Mouse (Mus musculus) embryonic facial prominence, embryonic 12.5 days (tissue): Measurements from ENCODE around the gene Osbpl8. TPM values are rescaled to one million over a fixed set of nuclear protein-coding genes. Genes with fewer than 3 reads are reported as not detected.

ENCODE experiments used
- ATAC-seq: fragments of 200-750 bp; cut with Nextera tagmentation; 2 replicates; pipeline ENCODE4 v1.8.0; 2017; ENCODE audit not compliant: insufficient number of reproducible peaks, insufficient read depth, low FRiP score, low TSS enrichment
- H3K27ac ChIP-seq: fragments of 300-500 bp; sonication (generic); 2 replicates; pipeline ENCODE4 v1.5.1; 2016; ENCODE audit warnings: mild to moderate bottlenecking
- H3K27me3 ChIP-seq: fragments of 300-500 bp; sonication (generic); 2 replicates; pipeline ENCODE4 v1.6.1; 2016; ENCODE audit warnings: mild to moderate bottlenecking, moderate library complexity
- H3K36me3 ChIP-seq: fragments of 300-500 bp; sonication (generic); 2 replicates; pipeline ENCODE4 v1.6.1; 2016; ENCODE audit warnings: mild to moderate bottlenecking
- H3K4me1 ChIP-seq: fragments of 300-500 bp; sonication (generic); 2 replicates; pipeline ENCODE4 v1.6.1; 2016
- H3K4me2 ChIP-seq: fragments of 300-500 bp; sonication (generic); replicated peaks from 2 replicates; pipeline ENCODE4 v1.6.1; 2016; ENCODE audit warnings: mild to moderate bottlenecking, moderate library complexity
- H3K4me3 ChIP-seq: fragments of 300-500 bp; sonication (generic); 2 replicates; pipeline ENCODE4 v1.5.1; 2016; ENCODE audit warnings: mild to moderate bottlenecking
- H3K9ac ChIP-seq: fragments of 300-500 bp; sonication (generic); 2 replicates; pipeline ENCODE4 v1.6.1; 2016; ENCODE audit warnings: mild to moderate bottlenecking, moderate library complexity
- H3K9me3 ChIP-seq: fragments of 300-500 bp; sonication (generic); 2 replicates; pipeline ENCODE4 v1.6.1; 2016; ENCODE audit warnings: mild to moderate bottlenecking, moderate library complexity
- WGBS: fragments of 180-500 bp; shearing (Covaris S2); methylation state at CpG from one replicate; pipeline ENCODE4 v1.1.7; 2016; 5-methylcytosine and 5-hydroxymethylcytosine counted together
- polyA plus RNA-seq: library from polyadenylated mRNA; unstranded; fragments of >200 nt; fragmentation: Nextera tagmentation; extraction: Ambion mirVana; gene quantifications from 2 replicates; pipeline ENCODE4 v1.2.1, GENCODE M21; 2016

Gene Osbpl8
- polyA plus RNA-seq, 1 experiment from 2014 or later, result 16.2 TPM

DNA sequence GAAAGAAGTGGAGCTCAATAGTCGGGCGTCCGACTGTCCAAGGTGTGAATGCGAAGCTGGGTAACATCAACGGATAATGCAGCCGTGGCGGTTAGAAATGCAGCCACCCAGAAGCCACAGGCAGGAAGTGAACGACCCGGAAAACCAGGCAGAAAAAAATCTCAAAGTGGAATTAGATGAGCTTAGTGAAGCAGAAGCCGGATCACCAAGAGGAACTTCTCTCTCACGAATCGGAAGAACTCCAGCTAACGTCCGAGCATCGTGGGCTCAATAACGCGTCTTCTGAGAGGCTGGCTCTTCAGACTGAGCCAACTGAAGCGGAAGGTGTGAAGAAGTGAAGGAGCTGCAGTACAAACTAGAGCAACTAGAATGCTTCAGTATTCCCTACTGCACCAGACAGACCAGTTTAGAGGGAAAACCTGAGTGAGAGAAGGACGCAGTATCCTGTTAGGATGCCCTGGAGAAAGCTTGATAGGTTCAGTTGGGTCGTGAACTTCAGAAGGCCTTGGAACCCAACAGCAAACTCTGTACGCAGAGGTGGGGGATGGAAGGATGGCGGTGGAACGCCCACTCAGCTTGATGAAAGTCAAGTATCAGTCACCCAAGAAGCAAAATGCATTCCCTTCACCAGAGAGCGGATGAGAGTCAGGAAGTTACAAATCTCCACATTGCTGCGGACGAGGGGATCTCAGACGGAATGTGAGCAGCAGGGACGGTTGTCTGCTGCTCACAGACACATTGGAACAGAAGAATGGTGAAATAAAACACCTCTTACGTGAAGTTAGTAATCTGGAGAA, 8.0 kb upstream of the Osbpl8 start:
- ATAC-seq, result no peak
- WGBS, result 86% methylated on average over 29 of the region's 29 CpGs
- no peak overlapping the region for H3K9ac ChIP-seq
- no peaks in the 10 kb centered on the region for H3K4me1 ChIP-seq
- no peak overlapping the region for H3K4me3 ChIP-seq
- no peaks in the 10 kb centered on the region for H3K27me3 ChIP-seq
- no peak overlapping the region for H3K4me2 ChIP-seq
- H3K36me3 ChIP-seq, result no peaks in the 10 kb centered on the region
- no peaks in the 10 kb centered on the region for H3K9me3 ChIP-seq
- H3K27ac ChIP-seq, result no peak overlapping the region

DNA sequence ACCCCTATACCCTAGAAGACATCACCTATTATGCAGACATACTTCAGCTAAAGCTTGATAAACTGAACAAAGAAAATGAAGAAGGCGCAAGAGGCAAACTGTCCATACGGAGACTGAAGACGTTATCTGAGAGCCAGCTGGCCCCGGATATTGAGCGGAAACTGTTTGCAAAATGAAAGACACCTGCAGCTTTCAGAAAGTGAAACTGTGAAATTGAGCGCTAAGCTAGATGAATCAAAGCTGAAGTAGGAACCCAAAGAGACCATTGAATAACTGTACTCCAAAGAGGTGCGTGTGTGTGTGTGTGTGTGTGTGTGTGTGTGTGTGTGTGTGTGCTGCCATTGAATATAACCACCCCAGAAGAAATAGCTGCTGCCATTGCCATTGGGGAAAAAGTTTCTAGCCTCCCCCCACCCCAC, 7.3 kb upstream of the Osbpl8 start:
- ATAC-seq, result no peak
- WGBS, result 79% methylated on average over 7 of the region's 7 CpGs
- H3K4me3 ChIP-seq, result no peak overlapping the region
- no peaks in the 10 kb centered on the region for H3K27me3 ChIP-seq
- no peaks in the 10 kb centered on the region for H3K4me1 ChIP-seq
- no peak overlapping the region for H3K4me2 ChIP-seq
- no peak overlapping the region for H3K27ac ChIP-seq
- H3K9me3 ChIP-seq, result no peaks in the 10 kb centered on the region
- no peaks in the 10 kb centered on the region for H3K36me3 ChIP-seq
- H3K9ac ChIP-seq, result no peak overlapping the region

DNA sequence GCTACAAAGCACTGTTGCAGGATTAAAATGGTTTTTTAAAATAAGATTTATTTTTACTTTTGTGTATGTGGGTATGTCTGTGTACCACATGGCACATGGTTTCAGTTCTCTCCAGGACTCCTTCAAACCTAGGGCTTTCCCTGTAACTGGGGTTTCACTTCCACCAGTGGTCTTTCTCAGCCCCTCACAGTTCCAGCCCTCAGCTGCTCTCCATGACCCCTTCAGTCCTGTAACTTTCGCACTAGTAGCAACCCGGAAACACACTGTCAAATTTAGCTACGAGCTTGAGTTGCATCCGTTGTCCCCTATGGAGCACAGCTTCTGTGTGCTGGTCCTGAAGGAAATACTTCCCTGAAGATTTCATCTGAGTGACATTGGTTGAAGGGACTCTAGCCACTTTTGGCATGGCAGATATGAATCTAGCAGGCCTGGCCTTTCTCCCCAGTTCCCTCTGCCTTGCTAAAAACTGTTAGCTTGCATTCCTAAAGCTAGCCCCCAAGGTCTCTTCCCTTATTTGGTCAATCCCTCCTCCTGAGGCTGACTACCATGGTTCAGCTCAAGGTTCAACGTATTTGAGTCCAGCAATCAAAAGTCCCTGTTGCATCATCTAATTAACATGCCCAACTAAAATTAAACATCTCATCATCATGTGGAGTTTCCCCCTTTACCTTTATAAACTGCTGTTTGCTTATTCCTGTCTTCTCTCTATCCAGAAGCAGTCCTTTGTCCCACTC, 4.6 kb upstream of the Osbpl8 start:
- no peak overlapping the region for H3K27ac ChIP-seq
- H3K4me3 ChIP-seq, result no peak overlapping the region
- ATAC-seq, result no peak
- H3K36me3 ChIP-seq, result no peaks in the 10 kb centered on the region
- no peak overlapping the region for H3K4me2 ChIP-seq
- WGBS, result 75% methylated on average over 5 of the region's 5 CpGs
- no peaks in the 10 kb centered on the region for H3K9me3 ChIP-seq
- H3K27me3 ChIP-seq, result no peaks in the 10 kb centered on the region
- peaks cover 5% of the 10 kb centered on the region; the same call in 1 of the 2 replicates for H3K4me1 ChIP-seq
- no peak overlapping the region for H3K9ac ChIP-seq

DNA sequence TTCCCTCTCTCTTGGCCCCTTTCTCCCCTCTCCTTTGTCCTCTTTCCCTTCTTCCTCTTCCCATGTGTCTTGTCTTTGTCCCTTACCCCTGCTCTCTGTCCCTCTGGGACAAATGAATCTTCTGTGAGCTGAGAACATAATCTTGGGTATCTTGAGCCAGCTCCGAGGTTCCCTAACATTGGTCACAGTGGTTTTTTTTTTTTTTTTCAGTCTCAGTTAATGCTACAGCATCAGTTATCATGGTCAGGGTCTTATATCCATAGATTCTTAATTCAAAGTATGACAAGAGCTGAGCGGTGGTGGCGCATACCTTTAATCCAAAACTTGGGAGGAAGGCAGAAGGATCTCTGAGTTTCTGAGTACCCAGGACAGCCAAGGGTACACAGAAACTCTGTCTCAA, 4.0 kb upstream of the Osbpl8 start:
- H3K27ac ChIP-seq, result no peak overlapping the region
- H3K4me1 ChIP-seq, result peaks cover 5% of the 10 kb centered on the region; the same call in 1 of the 2 replicates
- no peaks in the 10 kb centered on the region for H3K9me3 ChIP-seq
- H3K4me2 ChIP-seq, result no peak overlapping the region
- H3K36me3 ChIP-seq, result no peaks in the 10 kb centered on the region
- H3K9ac ChIP-seq, result no peak overlapping the region
- 81% methylated on average over 3 of the region's 3 CpGs for WGBS
- no peaks in the 10 kb centered on the region for H3K27me3 ChIP-seq
- no peak for ATAC-seq
- H3K4me3 ChIP-seq, result no peak overlapping the region

DNA sequence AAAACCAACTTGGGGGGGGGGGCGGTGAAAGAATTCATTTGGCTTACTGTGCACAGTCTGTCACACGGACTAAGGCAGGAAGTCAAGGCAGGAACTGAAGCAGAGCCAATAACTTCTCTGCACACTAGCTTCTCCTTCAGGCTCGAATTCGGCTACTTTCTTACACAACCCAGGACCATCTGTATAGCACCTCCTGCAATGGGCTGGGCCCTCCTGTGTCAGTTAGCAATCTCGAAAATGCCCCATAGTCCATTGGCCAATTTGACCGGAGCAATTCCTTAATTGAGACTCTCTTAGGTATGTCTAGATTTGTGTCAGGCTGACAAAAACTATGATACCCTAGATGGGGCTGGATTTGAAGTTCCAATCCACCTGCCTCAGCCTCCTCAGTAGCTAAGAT, 3.2 kb upstream of the Osbpl8 start:
- 86% methylated on average over 6 of the region's 6 CpGs for WGBS
- ATAC-seq, result no peak
- no peaks in the 10 kb centered on the region for H3K36me3 ChIP-seq
- no peak overlapping the region for H3K9ac ChIP-seq
- H3K4me1 ChIP-seq, result peaks cover 8% of the 10 kb centered on the region; the same call in 1 of the 2 replicates
- H3K4me2 ChIP-seq, result no peak overlapping the region
- H3K27ac ChIP-seq, result no peak overlapping the region
- no peaks in the 10 kb centered on the region for H3K27me3 ChIP-seq
- no peak overlapping the region for H3K4me3 ChIP-seq
- no peaks in the 10 kb centered on the region for H3K9me3 ChIP-seq

DNA sequence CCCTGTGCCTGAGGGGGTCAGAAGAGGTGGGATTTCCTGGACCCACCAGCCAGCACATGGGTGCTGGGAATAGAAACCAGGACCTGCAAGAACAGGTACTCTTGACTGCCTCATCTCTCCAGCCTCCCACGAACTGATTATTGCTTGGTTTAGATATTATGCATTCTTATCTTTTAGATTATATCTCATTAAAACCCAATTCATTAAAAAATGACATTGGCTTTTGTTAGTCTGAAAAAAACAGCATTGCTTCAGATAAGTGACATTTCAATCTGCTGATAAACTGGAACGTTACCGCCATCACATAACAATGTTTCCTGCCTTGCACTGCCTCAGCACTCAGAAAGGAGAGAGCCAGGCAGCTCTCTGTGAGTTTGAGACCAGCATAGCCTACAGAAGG, 1.5 kb upstream of the Osbpl8 start:
- H3K9me3 ChIP-seq, result no peaks in the 10 kb centered on the region
- H3K27me3 ChIP-seq, result no peaks in the 10 kb centered on the region
- no peaks in the 10 kb centered on the region for H3K36me3 ChIP-seq
- ATAC-seq, result no peak
- no peak overlapping the region for H3K9ac ChIP-seq
- peaks cover 8% of the 10 kb centered on the region; the same call in 1 of the 2 replicates for H3K4me1 ChIP-seq
- no peak overlapping the region for H3K27ac ChIP-seq
- H3K4me2 ChIP-seq, result no peak overlapping the region
- H3K4me3 ChIP-seq, result no peak overlapping the region
- WGBS, result 70% methylated on average over 3 of the region's 3 CpGs

DNA sequence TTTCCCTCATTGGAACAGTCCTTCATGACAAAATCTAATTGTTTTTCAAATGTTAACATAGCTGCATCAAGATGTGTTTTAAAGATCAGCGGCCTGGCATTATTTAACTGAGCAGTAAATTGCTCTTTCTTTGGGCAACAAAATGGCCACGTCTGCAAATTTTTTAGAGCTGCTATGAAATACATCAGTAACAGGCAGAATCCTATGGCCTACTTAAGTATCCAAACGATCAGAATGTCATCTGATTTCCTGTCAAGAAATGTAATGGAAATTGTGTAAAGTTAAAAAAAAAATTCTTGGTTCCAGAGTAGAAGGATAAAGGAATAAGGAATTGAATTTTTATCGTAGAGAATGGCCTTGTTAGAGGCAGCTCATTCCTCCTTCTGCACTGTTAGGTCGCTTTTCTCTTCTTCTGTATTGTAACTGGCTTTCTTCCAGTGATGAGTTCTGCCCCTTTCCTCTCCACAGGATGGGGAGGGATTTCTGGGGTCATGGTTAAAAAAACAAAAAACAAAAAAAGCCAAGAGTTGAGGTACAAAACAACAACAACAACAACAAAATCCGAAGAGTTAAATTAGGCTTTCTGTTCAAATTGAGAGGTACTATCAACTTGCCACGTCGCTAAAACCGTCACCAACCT, 831 bp upstream of the Osbpl8 start:
- Histone ChIP-seq H3K4me3 (peak overlapping the region; percentile 97), H3K27me3 (no peaks in the 10 kb centered on the region), H3K9me3 (no peaks in the 10 kb centered on the region), H3K27ac (peak overlapping the region; percentile 84; the same call in 1 of the 2 replicates), H3K4me2 (peak overlapping the region; percentile 66), H3K9ac (peak overlapping the region; percentile 93; the same call in 1 of the 2 replicates), H3K36me3 (no peaks in the 10 kb centered on the region), H3K4me1 (peaks cover 8% of the 10 kb centered on the region; the same call in 1 of the 2 replicates)
- ATAC-seq, result no peak
- WGBS, result 26% methylated on average over 9 of the region's 9 CpGs

DNA sequence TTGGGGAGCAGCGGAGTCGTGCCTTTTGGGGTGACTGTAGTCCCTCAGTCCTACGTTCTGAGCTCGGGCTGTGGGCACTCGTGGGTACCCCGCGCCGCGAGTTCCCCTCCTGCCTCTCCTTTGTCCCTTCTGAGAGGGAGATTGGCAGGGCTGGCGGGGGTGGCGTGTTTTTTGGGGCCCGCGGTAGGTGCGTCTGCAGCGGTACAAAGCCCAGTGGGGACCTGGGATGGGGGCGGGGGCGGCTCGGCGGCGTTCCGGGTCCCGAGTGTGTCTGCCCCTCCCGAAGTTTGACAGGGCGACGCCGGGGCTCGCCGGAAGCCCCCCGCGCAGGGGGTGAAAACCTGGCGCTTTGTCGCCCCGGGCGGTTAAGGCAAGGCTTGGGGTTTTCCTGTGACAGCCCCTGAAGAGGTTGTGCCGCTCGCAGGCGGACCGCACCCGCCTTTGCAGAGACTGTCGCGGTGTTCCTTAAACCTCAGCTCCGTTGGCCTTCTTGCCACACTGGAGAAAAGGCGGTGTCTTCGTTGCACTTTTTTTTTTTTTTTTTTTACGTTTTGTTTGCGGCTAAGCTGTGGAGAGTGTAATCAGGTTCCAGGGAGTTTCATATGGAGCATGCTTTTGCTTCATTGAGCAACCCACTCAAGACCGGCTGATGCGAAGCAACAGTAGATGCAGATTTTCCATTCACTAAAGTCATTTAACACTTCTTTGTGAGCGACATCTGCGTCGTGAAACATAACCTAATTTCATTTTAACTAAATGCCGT, 848 bp downstream of the Osbpl8 start:
- H3K9ac ChIP-seq, result peak overlapping the region; percentile 93
- under 1% methylated on average over 50 of the region's 52 CpGs for WGBS
- ATAC-seq, result no peak
- H3K27me3 ChIP-seq, result no peaks in the 10 kb centered on the region
- H3K4me2 ChIP-seq, result peak overlapping the region; percentile 66
- H3K4me1 ChIP-seq, result peaks cover 8% of the 10 kb centered on the region; the same call in 1 of the 2 replicates
- H3K27ac ChIP-seq, result peak overlapping the region; percentile 84
- H3K4me3 ChIP-seq, result peak overlapping the region; percentile 97
- no peaks in the 10 kb centered on the region for H3K9me3 ChIP-seq
- no peaks in the 10 kb centered on the region for H3K36me3 ChIP-seq

DNA sequence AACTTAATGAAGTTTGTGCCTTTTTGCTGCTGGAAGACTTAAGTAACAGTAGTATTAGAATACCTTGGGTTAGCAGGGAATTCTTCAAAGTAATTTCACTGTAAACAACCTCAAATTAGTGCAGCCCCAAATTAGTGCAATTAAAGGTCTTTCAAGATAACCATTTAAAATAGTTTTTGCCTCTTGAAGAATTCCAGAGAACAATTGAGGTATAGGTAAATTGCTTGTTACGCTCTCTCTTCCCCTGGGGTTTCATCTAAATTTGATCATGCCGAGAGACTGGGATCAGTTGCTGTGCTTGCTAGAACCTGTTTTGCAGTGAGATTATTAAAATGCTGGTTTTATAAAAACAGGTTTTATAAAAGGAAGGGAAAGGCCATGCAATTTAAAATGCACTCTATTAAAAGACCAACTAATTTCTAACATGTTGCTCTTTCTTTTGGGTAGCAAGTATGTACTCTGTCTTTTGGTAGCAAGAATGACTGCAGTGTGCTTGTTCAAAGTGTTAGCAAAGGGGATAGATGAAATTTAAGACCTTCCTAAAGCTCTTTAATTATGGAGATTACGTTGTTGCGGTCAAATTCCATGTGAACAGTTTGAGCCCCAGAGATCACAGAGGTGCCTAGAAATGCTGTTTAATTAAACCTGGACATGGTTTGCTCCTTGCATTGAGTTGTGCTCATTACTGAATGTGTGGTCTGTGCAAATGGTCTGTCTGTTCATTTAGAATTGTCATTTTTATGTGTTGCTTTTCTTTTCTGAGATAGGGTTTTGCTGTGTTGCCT, 1.7 kb downstream of the Osbpl8 start:
- Histone ChIP-seq H3K27ac (0 out of 2 replicates have a peak overlapping the region, but pooled peaks have one; percentile 84), H3K36me3 (no peaks in the 10 kb centered on the region), H3K4me3 (peak overlapping the region; percentile 97), H3K9me3 (no peaks in the 10 kb centered on the region), H3K9ac (no peak overlapping the region), H3K27me3 (no peaks in the 10 kb centered on the region), H3K4me2 (peak overlapping the region; percentile 66), H3K4me1 (peaks cover 8% of the 10 kb centered on the region; the same call in 1 of the 2 replicates)
- WGBS, result 14% methylated on average over 4 of the region's 4 CpGs
- ATAC-seq, result no peak

DNA sequence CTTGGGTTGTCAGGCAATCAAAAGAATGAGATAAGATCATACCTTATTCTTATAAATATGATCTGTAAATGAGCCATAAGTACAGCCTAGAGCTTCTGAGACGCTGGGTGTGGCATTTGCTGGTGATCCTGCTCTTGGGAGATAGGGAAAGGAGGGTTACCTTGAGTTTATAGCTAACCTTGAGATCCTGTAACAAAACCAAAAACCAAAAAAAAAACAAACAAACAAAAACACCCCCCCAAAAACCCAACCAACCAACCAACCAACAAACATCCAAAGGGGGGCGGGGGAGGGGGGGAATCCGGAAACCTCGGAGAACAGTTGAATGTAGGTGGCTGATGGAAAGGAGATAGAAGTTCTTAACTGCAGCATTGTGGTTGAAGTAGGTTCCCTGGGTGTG, 2.9 kb downstream of the Osbpl8 start:
- Histone ChIP-seq H3K27me3 (no peaks in the 10 kb centered on the region), H3K9ac (no peak overlapping the region), H3K4me2 (no peak overlapping the region), H3K4me3 (no peak overlapping the region), H3K36me3 (no peaks in the 10 kb centered on the region), H3K9me3 (no peaks in the 10 kb centered on the region), H3K4me1 (peaks cover 8% of the 10 kb centered on the region; the same call in 1 of the 2 replicates), H3K27ac (no peak overlapping the region)
- 85% methylated on average over 4 of the region's 4 CpGs for WGBS
- ATAC-seq, result no peak
